Mouse (Mus musculus) cerebellum, adult 18-20 months (tissue): ENCODE measurements at regions not wholly inside any gene's neighbourhood (a gene's known extent, or its start where the extent isn't known, plus 50 kb on each side); places are given as distances from the start of the nearest gene placed in this dataset.
"Not testable (repeated sequence)": the region's sequence is repeated elsewhere in the genome, so short reads cannot be mapped to it uniquely, and the experiment has no call there.

ENCODE experiments used
- DNase-seq, 2 experiments: peaks; one replicate each; pipeline ENCODE4 v3.0.0; 2021

DNA sequence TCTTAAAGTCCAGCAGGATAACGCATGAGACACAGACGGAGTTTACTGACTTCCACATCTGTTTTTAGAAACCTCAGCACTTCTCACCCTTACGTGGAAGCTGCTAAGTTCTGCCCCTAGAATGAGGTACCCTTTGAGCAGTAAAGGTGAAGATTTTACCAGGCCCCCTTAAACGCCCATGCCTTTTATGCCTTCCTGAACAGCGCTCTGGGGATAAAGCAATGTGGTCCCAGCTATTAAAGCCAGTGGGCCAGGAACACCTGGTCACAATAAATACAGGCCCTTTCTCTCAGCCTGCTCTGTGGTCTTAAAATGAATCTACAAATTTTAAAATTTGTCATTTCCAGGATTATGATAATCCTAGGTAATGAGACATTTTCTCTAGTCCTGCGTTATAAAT lies 57.9 kb downstream of the Llph start:
- DNase-seq: no peak

DNA sequence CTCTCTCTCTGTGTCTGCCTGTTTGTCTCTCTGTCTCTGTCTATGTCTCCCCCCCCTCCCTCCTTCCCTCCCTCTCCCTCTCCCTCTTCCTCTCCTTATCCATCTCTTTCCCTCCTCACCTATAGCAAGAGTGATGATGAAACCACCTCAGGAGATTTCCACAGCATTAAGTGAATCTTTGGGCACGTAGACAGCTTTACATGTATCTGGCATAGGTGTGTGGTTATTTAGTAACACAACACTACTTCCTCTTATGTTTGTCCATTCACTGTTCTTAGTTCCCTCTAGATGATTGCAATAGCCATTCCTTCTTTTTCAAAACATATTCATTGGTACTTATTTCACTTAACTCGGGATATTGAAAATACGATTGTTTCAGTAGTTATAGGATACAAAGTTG lies 65.0 kb downstream of the Llph start:
- no peak for DNase-seq

GRCm38 (mm10) chr10:120293381-120293780 lies 66.5 kb downstream of the Llph start:
- DNase-seq: not testable (repeated sequence)

DNA sequence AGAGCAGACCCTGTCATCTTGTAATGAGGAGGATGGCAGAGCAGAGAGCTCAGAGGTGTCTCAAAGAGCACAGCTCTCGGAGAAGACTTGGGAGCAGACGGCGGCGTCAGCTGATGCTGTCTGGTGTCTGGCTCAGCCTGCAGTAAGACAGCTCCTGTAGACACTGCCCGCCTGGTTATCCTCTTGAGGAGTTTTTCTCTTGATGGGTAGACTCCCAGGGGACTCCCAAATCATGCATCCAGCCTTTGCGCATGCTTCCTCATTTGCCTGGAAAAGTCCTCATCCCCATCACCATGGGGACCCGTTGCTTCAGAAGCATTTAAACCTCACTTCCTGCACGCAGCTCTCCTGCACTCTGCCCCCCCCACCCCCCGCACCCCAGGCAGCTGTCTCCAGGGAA lies 67.6 kb downstream of the Llph start:
- DNase-seq: no peak

- no peak for DNase-seq
These were observed 70.4 kb downstream of the Llph start for GRCm38 (mm10) chr10:120297311-120297710.

GRCm38 (mm10) chr10:120298293-120298927 lies 71.5 kb downstream of the Llph start:
- no peak for DNase-seq

DNA sequence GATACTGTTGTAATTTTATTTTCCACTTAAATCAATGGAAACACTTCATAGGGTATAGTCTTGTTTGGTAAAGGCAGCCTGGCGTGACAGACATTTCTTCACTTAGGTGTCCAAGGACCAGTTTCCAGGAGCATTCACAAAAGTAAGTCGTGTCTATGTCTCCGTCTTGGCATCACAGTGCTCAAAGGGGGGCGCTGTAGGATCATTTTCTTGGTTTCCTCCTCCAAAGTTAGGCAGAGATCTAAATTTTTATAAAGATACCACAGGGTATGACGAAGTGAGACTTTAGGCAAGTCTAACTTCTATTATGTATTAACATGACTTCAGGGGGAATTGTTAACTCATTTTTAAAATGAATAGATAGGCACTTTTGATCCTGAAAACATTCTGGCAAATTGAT lies 79.1 kb downstream of the Llph start:
- peak; percentile 12 to 18 for DNase-seq

GRCm38 (mm10) chr10:120308681-120309080 lies 81.8 kb downstream of the Llph start:
- DNase-seq: no peak
